Mouse (Mus musculus) heart, embryonic 14.5 days (tissue): ENCODE measurements around the gene Fcf1. TPM values are rescaled to one million over a fixed set of nuclear protein-coding genes. Genes with fewer than 3 reads are reported as not detected.

ENCODE experiments used
- ATAC-seq: fragments of 200-750 bp; cut with Nextera tagmentation; 2 replicates; pipeline ENCODE4 v1.8.0; 2017; ENCODE audit warnings: low read depth, moderate TSS enrichment; ENCODE audit not compliant: insufficient number of reproducible peaks, insufficient read depth, low FRiP score
- H3K27ac ChIP-seq, 2 experiments: fragments of 200-500 bp in 1 of 2; fragments of 300-500 bp in 1 of 2; sonication (generic) in 1 of 2; replicated peaks in 1 of 2; 2 replicates each; pipeline ENCODE4 v1.5.1; 2012 to 2014; ENCODE audit warnings: low read depth in 2 of 2, low read length in 2 of 2, control low read depth in 1 of 2, mild to moderate bottlenecking in 1 of 2, mixed read lengths in 1 of 2; ENCODE audit not compliant: control insufficient read depth in 1 of 2, insufficient read depth in 1 of 2
- H3K27me3 ChIP-seq: fragments of 300-500 bp; sonication (generic); 2 replicates; pipeline ENCODE4 v1.6.1; 2014; ENCODE audit warnings: mild to moderate bottlenecking, low read length, control low read depth; ENCODE audit not compliant: control insufficient read depth, insufficient read depth
- H3K36me3 ChIP-seq: fragments of 300-500 bp; sonication (generic); 2 replicates; pipeline ENCODE4 v1.6.1; 2014; ENCODE audit warnings: mild to moderate bottlenecking, control low read depth, low read length, mixed read lengths; ENCODE audit not compliant: control insufficient read depth, insufficient read depth
- H3K4me1 ChIP-seq, 2 experiments: fragments of 200-500 bp in 1 of 2; fragments of 300-500 bp in 1 of 2; sonication (generic) in 1 of 2; 2 replicates each; pipeline ENCODE4 v1.6.1; 2012 to 2014; ENCODE audit warnings: low read length in 2 of 2, control low read depth in 1 of 2, mixed read lengths in 1 of 2; ENCODE audit not compliant: control insufficient read depth in 2 of 2, insufficient read depth in 2 of 2
- H3K4me2 ChIP-seq: fragments of 300-500 bp; sonication (generic); 2 replicates; pipeline ENCODE4 v1.6.1; 2014; ENCODE audit warnings: mild to moderate bottlenecking, low read length
- H3K4me3 ChIP-seq, 2 experiments: fragments of 200-500 bp in 1 of 2; fragments of 300-500 bp in 1 of 2; sonication (generic) in 1 of 2; 2 replicates each; pipeline ENCODE4 v1.5.1; 2012 to 2014; ENCODE audit warnings: low read length in 2 of 2, mild to moderate bottlenecking in 2 of 2, control low read depth in 1 of 2, low read depth in 1 of 2, moderate library complexity in 1 of 2; ENCODE audit not compliant: control insufficient read depth in 1 of 2, insufficient read depth in 1 of 2
- H3K9ac ChIP-seq: fragments of 300-500 bp; sonication (generic); 2 replicates; pipeline ENCODE4 v1.6.1; 2014; ENCODE audit warnings: mild to moderate bottlenecking, low read length
- H3K9me3 ChIP-seq: fragments of 300-500 bp; sonication (generic); 2 replicates; pipeline ENCODE4 v1.6.1; 2016; ENCODE audit warnings: low read length, control low read depth; ENCODE audit not compliant: control insufficient read depth
- WGBS: fragments of 180-500 bp; shearing (Covaris S2); extraction: QIAGEN DNeasy Blood & Tissue Kit; methylation state at CpG from one replicate; pipeline ENCODE4 v1.1.7; 2014; 5-methylcytosine and 5-hydroxymethylcytosine counted together
- polyA plus RNA-seq: library from polyadenylated mRNA; unstranded; fragments of >200 nt; fragmentation: Nextera tagmentation; extraction: Ambion mirVana; gene quantifications from 2 replicates; pipeline ENCODE4 v1.2.1, GENCODE M21; 2014

The Fcf1 gene
- polyA plus RNA-seq, 1 experiment from 2014 or later, result 91.9 TPM

DNA sequence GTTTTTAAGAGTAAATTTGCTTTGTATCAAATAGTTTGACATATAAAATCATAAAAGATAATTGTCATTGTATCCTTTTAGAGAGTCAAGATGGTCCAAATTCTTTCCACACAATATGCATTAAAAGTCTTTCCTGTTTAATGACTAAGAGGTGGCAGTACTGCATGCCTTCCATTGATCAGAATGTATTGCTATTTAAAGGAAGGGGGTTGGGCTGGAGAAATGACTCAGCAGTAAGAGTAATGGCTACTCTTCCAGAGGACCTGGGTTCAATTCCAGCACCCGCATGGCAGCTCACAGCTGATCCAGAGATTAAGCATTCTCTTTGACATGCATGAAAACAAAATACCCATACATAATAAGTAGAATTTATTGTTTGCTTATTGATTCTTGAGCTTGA lies 51.4 kb downstream of the Fcf1 start:
- Histone ChIP-seq H3K4me1 (no peaks in the 10 kb centered on the region), H3K4me3 (no peak overlapping the region), H3K27me3 (no peaks in the 10 kb centered on the region), H3K9me3 (no peaks in the 10 kb centered on the region), H3K4me2 (no peak overlapping the region), H3K9ac (no peak overlapping the region), H3K27ac (no peak overlapping the region), H3K36me3 (peaks cover 23% of the 10 kb centered on the region)
- no peak for ATAC-seq
- 97% methylated on average over 1 of the region's 1 CpGs for WGBS

GRCm38 (mm10) chr12:85032710-85033109 lies 62.0 kb downstream of the Fcf1 start:
- Histone ChIP-seq H3K27me3 (no peaks in the 10 kb centered on the region), H3K4me1 (no peaks in the 10 kb centered on the region), H3K9ac (no peak overlapping the region), H3K4me3 (no peak overlapping the region), H3K27ac (no peak overlapping the region), H3K36me3 (peaks cover 43% of the 10 kb centered on the region), H3K9me3 (no peaks in the 10 kb centered on the region), H3K4me2 (no peak overlapping the region)
- 97% methylated on average over 2 of the region's 2 CpGs for WGBS
- no peak for ATAC-seq

Other genes with a start within 250 kb of the Fcf1 start
- 50.8 and 56.6 TPM in 2 replicates for gene Npc2, start 197.7 kb upstream of the Fcf1 start, polyA plus RNA-seq
- gene Isca2, start 197.6 kb upstream of the Fcf1 start, polyA plus RNA-seq, result 164 and 167 TPM in 2 replicates
- gene Ltbp2, start 94.4 kb upstream of the Fcf1 start, polyA plus RNA-seq, result 2.9 and 3.0 TPM in 2 replicates
- 13.2 and 13.7 TPM in 2 replicates for gene Arel1, start within 50 bp of the Fcf1 start, polyA plus RNA-seq
- gene Ylpm1, start 25.4 kb downstream of the Fcf1 start, polyA plus RNA-seq, result 25.7 and 27.1 TPM in 2 replicates
- 1.9 and 2.9 TPM in 2 replicates for gene Prox2, start 139.9 kb downstream of the Fcf1 start, polyA plus RNA-seq
- 197 and 203 TPM in 2 replicates for gene Dlst, start 139.9 kb downstream of the Fcf1 start, polyA plus RNA-seq
- gene Rps6kl1, start 180.4 kb downstream of the Fcf1 start, polyA plus RNA-seq, result 0.77 and 1.1 TPM in 2 replicates
- 8.9 and 10.6 TPM in 2 replicates for gene Pgf, start 206.9 kb downstream of the Fcf1 start, polyA plus RNA-seq
- 49.7 and 60.0 TPM in 2 replicates for gene Eif2b2, start 248.6 kb downstream of the Fcf1 start, polyA plus RNA-seq